Mouse (Mus musculus): Measurements from ENCODE around the gene Cct8l1. TPM values are rescaled to one million over a fixed set of nuclear protein-coding genes. Genes with fewer than 3 reads are reported as not detected.

Cct8l1 gene
- polyA plus RNA-seq, 1 experiment from 2014 or later: not detected

DNA sequence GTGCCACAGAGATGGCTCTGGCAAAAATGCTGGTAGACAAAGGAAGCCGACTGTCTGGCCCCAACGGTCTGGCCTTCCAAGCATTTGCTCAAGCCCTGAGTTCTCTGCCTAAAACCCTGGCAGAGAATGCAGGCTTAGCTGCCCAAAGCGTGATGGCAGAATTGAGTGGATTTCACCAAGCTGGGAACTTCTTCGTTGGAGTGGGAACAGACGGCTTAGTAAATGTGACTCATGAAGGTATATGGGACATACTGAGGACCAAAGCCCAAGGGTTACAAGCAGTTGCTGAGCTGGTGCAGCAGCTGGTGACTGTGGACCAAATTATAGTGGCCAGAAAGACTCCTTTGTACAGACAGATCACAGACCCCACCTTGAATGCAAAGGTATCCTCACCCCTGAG lies 1.7 kb downstream of the Cct8l1 start:
- Histone ChIP-seq H3K9ac (no peak overlapping the region), H3K4me2 (no peak overlapping the region), H3K4me3 (ENCODE audit: low read depth, low read length) (no peak overlapping the region), H3K4me1 (ENCODE audit: insufficient read depth) (no peaks in the 10 kb centered on the region), H3K27ac (ENCODE audit: low read depth) (no peak overlapping the region), H3K9me3 (ENCODE audit: low read depth, low read length) (no peaks in the 10 kb centered on the region), H3K36me3 (ENCODE audit: insufficient read depth) (no peaks in the 10 kb centered on the region), H3K27me3 (ENCODE audit: insufficient read depth, low read length) (no peaks in the 10 kb centered on the region)
- ATAC-seq (ENCODE audit: insufficient read depth) (no peak), DNase-seq (no peak)
- TF ChIP-seq CTCF (IDR thresholded peaks at IDR 0.05; ENCODE audit: low read depth): no peak
- 77% methylated on average over 5 of the region's 5 CpGs for WGBS

DNA sequence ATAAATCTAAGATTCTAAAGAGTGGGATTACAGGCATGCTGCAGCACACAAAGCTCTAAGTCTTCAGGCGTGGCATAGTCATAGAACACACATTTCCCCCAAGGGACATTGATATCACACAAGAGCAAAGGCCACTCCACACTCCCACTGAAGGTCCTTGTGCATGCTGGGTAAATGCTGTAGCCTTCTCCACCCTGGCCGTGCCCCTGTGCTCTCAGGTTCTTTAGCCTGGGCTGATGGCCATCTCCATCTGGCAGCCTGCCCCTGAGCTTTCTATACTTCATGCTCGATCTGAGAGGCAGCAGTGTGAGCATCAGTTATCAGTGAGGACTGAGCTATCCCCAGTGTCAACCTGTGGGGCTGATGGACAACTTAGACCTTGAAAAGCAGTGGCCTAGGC lies 4.0 kb downstream of the Cct8l1 start:
- no peak overlapping the region for H3K27ac ChIP-seq (ENCODE audit: low read depth)
- no peak overlapping the region for H3K9ac ChIP-seq
- H3K4me3 ChIP-seq (ENCODE audit: low read depth, low read length): no peak overlapping the region
- TF ChIP-seq CTCF (IDR thresholded peaks at IDR 0.05; ENCODE audit: low read depth): no peak
- no peaks in the 10 kb centered on the region for H3K27me3 ChIP-seq (ENCODE audit: insufficient read depth, low read length)
- DNase-seq (no peak), ATAC-seq (ENCODE audit: insufficient read depth) (no peak)
- H3K4me1 ChIP-seq (ENCODE audit: insufficient read depth): no peaks in the 10 kb centered on the region
- no peaks in the 10 kb centered on the region for H3K9me3 ChIP-seq (ENCODE audit: low read depth, low read length)
- WGBS: 65% methylated on average over 3 of the region's 3 CpGs
- H3K36me3 ChIP-seq (ENCODE audit: insufficient read depth): no peaks in the 10 kb centered on the region
- H3K4me2 ChIP-seq: no peak overlapping the region

DNA sequence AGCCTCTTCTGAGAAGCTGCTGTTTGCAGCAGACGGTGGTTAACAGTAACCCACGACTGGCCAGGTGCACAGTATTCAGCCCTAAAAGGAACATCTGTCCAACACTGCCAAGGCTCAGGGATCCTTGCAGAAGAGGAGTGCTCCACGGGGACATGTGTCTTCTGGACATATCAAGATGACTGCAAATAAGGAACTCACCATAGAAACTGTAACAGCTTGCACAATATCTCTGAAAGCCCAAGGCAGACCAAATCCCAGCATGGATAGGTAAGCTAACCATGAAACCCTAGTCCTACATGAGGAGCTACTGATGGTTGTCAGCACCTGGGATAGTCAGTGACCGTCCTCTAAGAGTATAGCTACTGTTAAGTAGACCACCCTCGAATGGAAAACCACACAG lies 5.6 kb downstream of the Cct8l1 start:
- ATAC-seq (ENCODE audit: insufficient read depth) (no peak), DNase-seq (no peak)
- no peak for TF ChIP-seq CTCF (IDR thresholded peaks at IDR 0.05; ENCODE audit: low read depth)
- H3K27me3 ChIP-seq (ENCODE audit: insufficient read depth, low read length): no peaks in the 10 kb centered on the region
- no peak overlapping the region for H3K4me2 ChIP-seq
- H3K27ac ChIP-seq (ENCODE audit: low read depth): no peak overlapping the region
- H3K36me3 ChIP-seq (ENCODE audit: insufficient read depth): no peaks in the 10 kb centered on the region
- 69% methylated on average over 5 of the region's 5 CpGs for WGBS
- H3K9ac ChIP-seq: no peak overlapping the region
- no peaks in the 10 kb centered on the region for H3K4me1 ChIP-seq (ENCODE audit: insufficient read depth)
- H3K4me3 ChIP-seq (ENCODE audit: low read depth, low read length): no peak overlapping the region
- H3K9me3 ChIP-seq (ENCODE audit: low read depth, low read length): no peaks in the 10 kb centered on the region

DNA sequence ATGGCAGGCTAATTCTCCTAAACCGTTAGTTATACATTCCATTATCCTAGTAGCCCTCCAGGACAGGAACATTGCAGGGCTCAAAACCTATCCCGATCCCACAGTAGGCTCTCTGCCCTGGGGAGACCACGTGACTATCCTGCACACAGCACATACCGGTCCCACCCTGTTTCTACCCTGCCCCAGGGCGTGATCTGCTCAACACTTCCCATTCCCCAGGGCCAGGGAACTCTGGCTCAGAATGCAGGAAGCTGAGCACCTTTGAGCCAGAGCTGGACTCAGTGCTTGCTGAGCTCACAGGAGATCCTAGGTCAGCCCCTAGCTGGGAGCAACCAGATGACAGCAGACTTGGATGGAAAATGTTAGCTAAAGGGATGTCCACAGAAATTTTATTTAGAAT lies 10.2 kb downstream of the Cct8l1 start:
- DNase-seq: no peak
- Histone ChIP-seq H3K9ac (no peak overlapping the region), H3K4me3 (ENCODE audit: low read depth, low read length) (no peak overlapping the region), H3K27ac (ENCODE audit: low read depth) (no peak overlapping the region), H3K27me3 (ENCODE audit: insufficient read depth, low read length) (no peaks in the 10 kb centered on the region), H3K9me3 (ENCODE audit: low read depth, low read length) (no peaks in the 10 kb centered on the region), H3K36me3 (ENCODE audit: insufficient read depth) (no peaks in the 10 kb centered on the region), H3K4me2 (no peak overlapping the region), H3K4me1 (ENCODE audit: insufficient read depth) (no peaks in the 10 kb centered on the region)
- whole genome bisulfite sequencing: 36% methylated on average over 5 of the region's 5 CpGs
- ATAC-seq (ENCODE audit: insufficient read depth): no peak
- TF ChIP-seq CTCF (IDR thresholded peaks at IDR 0.05; ENCODE audit: low read depth): no peak

DNA sequence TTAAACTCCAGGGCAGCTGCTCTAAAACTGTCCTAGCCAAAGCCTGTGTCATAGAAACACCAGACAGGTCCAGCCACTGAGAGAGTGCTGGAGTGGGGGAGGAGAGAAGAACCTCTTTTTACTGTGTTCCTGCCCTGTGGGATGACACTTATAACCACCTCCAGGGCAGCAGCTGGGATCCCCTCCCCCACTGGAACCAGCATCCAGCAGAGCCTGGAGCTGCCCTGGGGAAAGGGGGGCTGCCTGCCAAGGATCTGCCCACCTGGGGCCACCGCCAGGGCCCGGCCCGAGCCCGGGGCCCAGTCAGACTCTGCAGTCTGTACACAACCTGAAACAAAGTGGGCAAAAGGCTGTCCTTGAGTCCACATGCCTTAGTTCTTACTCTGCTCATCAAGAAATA lies 11.1 kb downstream of the Cct8l1 start:
- no peak for ATAC-seq (ENCODE audit: insufficient read depth)
- no peak overlapping the region for H3K4me2 ChIP-seq
- 25% methylated on average over 4 of the region's 4 CpGs for WGBS
- H3K4me3 ChIP-seq (ENCODE audit: low read depth, low read length): no peak overlapping the region
- no peak overlapping the region for H3K9ac ChIP-seq
- no peaks in the 10 kb centered on the region for H3K27me3 ChIP-seq (ENCODE audit: insufficient read depth, low read length)
- TF ChIP-seq CTCF (IDR thresholded peaks at IDR 0.05; ENCODE audit: low read depth): no peak
- DNase-seq: no peak
- H3K27ac ChIP-seq (ENCODE audit: low read depth): no peak overlapping the region
- H3K9me3 ChIP-seq (ENCODE audit: low read depth, low read length): no peaks in the 10 kb centered on the region
- no peaks in the 10 kb centered on the region for H3K4me1 ChIP-seq (ENCODE audit: insufficient read depth)
- H3K36me3 ChIP-seq (ENCODE audit: insufficient read depth): no peaks in the 10 kb centered on the region

DNA sequence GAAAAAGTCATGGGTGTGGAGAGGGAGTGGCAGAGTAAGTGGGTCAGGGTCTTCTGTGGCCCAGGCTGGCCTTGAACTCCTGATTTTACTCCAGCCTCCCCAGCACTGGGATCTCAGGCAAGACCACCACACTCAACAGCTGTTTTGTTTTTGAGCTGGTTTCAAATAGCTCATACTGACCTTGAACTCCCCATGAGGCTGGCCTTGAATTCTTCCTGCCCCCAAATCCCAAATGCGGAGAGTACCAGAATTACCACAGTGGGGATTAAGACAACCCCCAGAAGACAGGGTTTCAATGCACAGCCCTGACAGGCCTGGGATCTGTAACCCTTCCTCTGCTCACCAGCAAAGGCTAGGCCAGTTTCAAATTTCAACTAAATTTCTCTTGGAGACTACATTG lies 12.1 kb downstream of the Cct8l1 start:
- DNase-seq: no peak
- WGBS: 82% methylated on average over 1 of the region's 1 CpGs
- H3K4me2 ChIP-seq: no peak overlapping the region
- no peak overlapping the region for H3K9ac ChIP-seq
- H3K9me3 ChIP-seq (ENCODE audit: low read depth, low read length): no peaks in the 10 kb centered on the region
- no peaks in the 10 kb centered on the region for H3K27me3 ChIP-seq (ENCODE audit: insufficient read depth, low read length)
- no peak overlapping the region for H3K27ac ChIP-seq (ENCODE audit: low read depth)
- no peaks in the 10 kb centered on the region for H3K4me1 ChIP-seq (ENCODE audit: insufficient read depth)
- H3K36me3 ChIP-seq (ENCODE audit: insufficient read depth): no peaks in the 10 kb centered on the region
- no peak for ATAC-seq (ENCODE audit: insufficient read depth)
- H3K4me3 ChIP-seq (ENCODE audit: low read depth, low read length): no peak overlapping the region
- no peak for TF ChIP-seq CTCF (IDR thresholded peaks at IDR 0.05; ENCODE audit: low read depth)

DNA sequence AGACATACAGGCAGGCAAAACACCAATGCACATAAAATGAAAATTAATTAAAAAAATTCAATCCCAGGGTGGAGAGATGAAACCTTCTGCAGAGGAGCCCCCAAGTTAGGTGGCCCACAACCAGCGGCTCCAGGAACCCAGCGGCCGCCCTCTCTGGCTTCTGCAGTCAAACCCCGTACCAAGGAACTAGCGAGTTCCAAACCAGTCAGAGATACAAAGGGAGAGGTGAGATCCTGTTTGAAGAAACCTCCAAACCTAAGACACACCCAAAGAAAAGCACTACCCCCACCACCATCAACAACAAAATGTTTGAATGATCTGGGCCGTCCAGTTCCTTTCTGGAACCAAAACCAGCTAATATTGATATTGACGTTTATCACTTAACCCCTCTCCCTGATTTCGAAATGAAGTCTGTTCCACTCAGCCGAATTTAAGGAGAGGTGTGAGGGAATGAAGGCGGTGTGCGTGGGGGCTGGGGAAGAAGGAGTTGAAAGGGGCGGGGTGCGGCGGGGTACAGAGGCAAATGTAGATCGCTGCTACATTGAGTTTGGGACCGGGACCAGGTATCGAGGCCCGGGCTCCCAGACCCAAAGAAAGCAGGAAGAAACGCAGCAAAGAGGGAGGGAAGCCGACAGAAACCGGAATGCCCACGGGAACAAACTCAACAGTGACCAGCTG lies 13.1 kb downstream of the Cct8l1 start:
- 6% methylated on average over 22 of the region's 22 CpGs for WGBS
- no peak for DNase-seq
- no peaks in the 10 kb centered on the region for H3K9me3 ChIP-seq (ENCODE audit: low read depth, low read length)
- H3K4me1 ChIP-seq (ENCODE audit: insufficient read depth): no peaks in the 10 kb centered on the region
- H3K4me3 ChIP-seq (ENCODE audit: low read depth, low read length): peak overlapping the region; percentile 72
- H3K27ac ChIP-seq (ENCODE audit: low read depth): peak overlapping the region; percentile 81
- H3K9ac ChIP-seq: peak overlapping the region; percentile 61
- H3K36me3 ChIP-seq (ENCODE audit: insufficient read depth): no peaks in the 10 kb centered on the region
- H3K4me2 ChIP-seq: peak overlapping the region; percentile 78
- no peaks in the 10 kb centered on the region for H3K27me3 ChIP-seq (ENCODE audit: insufficient read depth, low read length)
- TF ChIP-seq CTCF (IDR thresholded peaks at IDR 0.05; ENCODE audit: low read depth): no peak
- peak; percentile 62 for ATAC-seq (ENCODE audit: insufficient read depth)
